Mouse (Mus musculus) kidney, postnatal 10 days (tissue): ENCODE measurements around the gene Mrc1.

ENCODE experiments used
- DNase-seq: peaks from one replicate; pipeline ENCODE4 v3.0.0; 2021; ENCODE audit warnings: mixed read lengths

The Mrc1 gene

DNA sequence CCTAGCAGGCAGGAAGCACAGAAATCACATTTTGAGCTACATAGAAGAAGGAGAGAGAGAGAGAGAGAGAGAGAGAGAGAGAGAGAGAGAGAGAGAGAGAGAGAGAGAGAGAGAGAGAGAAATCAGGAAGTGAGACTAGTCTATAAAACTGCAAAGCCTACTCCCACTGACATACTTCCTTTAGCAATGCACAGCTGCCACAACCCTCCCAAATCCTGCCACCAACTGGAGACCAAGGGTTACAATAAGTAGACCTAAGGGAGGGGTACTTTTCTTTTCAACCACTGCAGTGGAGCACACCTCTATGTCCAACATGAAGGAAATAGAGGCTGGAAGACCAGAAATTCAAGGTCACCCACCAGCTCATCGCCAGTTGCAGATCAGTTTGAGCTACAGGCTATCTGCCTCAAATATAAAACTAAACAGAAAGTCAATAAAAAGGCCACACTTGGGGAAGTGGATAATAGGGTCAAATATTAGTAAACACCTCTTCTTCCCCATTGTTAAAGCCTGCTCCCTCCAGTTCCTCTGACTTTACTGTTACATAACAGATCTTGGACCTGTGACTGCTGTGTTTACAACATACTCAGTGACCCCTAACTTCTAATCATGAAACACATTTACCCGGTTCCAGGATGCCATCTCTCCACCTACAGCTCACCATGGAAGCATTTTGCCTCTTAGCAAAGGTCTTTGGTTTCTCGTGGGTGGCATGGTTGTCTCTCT lies 20.8 kb downstream of the Mrc1 start:
- DNase-seq, result no peak

DNA sequence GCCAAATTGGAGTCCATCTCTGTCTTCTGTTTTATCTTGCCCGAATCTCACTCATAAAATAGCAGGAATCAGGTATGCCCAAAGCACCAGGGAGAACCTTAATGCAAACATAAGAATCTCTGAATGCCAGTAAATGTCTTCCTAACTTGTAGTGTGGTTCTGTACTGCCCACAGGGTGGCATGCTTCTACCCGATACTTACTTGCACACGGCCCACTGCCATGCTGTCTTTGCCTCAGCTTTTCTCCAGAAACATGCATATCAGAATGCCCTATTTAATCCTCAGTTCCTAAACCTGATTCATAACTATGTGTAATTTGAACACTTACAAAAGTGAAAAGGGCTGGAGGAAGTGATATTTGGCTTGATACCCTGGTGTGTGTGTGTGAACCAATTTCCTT lies 22.7 kb downstream of the Mrc1 start:
- no peak for DNase-seq

DNA sequence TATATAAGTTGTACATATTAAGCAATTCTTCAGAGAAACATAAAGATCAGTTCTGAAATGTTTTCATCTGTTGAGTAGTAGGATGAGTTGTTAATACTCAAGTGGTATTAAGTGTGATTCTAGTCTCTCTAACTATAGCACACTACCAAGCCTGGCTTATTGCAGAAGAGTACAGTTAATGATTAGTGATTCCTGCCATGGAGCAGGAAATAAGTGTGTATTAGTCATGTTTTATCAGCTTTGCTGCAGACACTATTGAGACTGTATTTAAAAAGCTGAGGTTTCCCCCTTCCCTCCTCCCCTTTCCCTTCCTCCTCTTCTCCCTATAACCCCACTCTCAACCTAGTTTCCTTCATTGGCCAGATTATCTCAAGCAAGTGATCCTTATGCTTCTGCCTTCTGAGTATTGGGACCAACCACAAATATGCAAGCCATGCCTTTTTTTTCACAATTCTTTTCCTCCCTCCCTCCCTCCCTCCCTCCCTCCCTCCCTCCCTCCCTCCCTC lies 29.2 kb downstream of the Mrc1 start:
- no peak for DNase-seq

DNA sequence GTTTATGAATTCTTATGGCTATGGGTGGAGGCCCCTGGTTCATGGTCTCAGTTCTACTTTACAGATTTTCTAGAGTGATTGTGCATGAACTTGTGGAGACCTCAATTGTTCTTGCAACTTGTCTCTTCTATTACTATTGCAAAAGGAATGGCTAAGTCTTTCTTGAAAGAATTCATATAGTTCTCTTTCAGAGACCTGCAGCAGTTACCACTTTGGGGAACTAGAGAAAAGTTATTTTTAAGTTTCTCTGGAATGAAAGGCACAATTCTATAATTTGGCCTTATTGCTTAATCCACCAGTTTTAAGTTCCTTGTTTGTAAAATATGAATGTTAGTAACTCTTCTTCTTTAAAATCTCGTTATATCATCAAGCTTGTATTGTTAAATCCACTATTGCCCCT lies 32.9 kb downstream of the Mrc1 start:
- no peak for DNase-seq

DNA sequence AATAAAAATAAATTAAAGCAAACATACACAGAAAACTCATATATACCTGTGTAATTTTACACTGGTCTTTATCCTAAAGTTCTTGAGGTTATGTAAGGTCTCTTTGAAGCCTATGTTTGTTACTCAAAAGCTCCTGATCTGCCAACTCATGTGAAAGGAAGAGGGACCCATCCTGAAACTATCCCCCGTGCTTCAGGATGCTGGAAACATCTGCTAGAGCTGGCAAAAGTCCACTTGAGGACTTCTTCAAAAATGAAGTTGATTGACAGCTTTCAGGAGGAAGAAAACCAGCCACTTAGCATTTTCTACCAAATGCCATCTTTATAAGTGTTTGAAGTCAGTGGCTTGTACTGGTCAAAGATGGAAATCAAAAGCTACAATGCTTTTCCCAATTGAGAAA lies 40.0 kb downstream of the Mrc1 start:
- no peak for DNase-seq

DNA sequence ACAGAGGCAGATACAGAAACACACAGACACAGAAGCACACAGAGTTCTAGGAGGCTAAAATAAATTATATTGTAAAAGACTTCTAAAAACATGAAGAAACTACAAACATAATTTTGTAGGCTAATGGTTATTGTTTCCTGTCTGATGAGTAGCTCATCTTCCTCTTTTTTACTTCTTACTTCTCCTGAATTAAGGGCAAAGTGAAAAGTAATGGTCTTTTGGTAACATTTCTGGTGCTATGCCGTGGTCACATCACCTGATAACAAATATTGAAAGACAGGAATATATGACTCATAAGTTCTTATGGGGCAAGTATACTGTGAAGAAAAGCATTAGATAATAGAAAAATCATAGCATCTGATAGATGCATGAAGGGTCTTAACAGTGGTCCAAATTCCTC lies 42.9 kb downstream of the Mrc1 start:
- DNase-seq, result no peak

DNA sequence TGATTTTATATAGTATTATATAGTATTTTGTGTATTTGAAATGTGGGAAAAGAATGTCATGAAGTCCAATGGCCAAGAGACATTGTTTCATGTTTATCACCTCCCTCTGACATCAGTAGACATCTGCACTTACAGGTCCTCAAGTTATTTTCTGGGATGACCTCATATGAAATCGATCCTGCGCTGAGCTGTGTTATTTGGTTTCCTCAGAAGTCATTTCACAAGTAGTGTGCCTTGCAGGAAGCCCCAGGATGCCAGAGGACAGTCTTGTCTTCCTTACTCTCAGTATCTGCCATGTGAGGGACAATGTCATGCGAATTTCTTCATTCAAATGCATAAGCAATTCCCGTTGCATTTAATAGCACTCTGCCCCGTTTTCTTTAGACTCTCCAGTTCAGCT lies 46.6 kb downstream of the Mrc1 start:
- DNase-seq, result no peak

DNA sequence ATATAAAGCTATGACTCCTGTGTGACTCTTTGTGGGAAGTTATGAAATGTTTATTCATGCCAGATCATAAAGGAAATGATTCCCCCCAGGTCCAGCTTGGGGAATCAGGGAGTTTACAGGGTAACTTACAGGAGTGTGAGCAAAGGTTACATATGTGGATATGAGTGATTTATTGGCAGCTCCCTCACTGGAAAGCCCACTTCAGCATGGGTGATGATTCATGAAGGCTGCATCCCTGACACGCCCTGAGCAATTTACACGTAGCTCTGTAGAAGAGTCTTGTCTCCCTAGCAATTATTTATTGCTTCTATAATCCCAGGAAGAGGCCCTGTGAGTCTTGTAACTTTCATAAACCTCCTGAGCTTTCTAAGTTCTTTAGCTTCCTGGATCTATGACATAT lies 50.1 kb downstream of the Mrc1 start:
- DNase-seq, result no peak

DNA sequence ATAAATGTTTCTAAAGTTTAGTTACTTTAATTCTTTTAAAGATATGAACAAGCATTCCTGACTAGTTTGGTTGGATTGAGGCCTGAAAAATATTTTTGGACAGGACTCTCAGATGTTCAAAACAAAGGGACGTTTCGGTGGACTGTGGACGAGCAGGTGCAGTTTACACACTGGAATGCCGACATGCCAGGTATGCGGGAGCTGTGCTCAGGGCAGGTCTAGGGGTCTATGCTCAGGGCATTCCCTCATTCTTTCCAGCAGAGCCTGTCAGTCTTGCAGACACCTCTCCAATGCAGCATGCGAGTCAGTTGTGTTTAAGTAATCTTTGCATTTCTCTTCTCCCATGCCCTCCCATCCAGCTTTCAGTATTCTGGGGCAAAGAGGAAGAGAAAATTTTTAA lies 50.6 kb downstream of the Mrc1 start:
- no peak for DNase-seq

DNA sequence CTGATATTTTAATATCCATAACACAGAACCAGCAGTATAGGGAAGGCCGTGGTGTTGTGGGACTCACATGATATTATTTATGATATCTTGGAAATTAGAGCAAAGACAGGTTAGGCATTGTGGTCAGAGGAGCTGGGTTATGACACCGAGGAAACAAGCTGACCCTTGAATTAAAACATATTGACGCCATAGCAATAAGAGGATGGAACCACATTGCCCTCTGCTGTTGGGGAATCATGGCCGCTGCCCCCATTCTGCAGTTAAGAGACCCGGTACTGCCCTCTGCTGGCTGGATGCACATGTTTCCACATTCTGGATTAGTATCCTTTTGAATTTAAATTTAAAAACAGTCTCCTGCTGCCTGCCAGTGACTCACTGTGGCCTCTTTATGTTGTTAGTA lies 66.1 kb downstream of the Mrc1 start:
- peak; percentile 96 for DNase-seq

DNA sequence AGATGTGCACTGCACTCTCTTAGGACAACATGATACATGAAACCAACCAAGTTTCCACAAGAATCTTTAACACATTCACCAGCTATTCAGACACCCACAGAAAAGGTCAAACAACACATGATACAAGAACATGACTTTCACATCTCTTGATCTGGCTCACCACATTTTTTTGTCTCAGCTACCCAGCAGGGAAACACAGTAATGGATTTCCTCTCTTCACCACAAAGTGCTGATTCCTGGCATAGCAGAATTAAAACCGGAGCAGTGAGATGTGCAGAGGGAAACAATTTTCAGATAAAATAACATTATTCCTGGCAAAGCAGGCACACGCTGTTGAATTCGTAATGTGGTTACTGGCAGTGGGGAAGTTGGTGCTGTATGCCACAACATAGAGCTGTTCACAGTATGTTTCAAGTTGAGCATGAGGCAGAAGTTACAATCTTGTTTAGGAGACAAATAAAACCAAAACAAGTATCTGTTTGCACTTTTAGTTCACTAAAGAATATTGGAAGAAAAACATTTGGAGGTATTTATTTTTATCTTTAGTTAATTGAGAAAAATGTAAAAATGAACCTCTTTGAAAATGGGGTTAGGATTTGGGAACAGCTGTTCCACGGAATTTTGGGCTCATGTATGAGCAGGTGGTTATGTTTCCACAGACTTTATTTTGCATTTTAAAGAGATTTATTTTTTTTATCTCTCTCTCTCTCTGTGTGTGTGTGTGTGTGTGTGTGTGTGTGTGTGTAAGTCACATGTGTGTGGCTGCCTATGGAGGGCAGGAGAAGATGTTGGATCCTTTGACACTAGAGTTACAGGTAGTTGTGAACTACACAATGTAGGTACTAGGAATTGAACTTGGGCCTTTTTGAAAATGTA lies 83.6 kb downstream of the Mrc1 start:
- DNase-seq, result no peak

DNA sequence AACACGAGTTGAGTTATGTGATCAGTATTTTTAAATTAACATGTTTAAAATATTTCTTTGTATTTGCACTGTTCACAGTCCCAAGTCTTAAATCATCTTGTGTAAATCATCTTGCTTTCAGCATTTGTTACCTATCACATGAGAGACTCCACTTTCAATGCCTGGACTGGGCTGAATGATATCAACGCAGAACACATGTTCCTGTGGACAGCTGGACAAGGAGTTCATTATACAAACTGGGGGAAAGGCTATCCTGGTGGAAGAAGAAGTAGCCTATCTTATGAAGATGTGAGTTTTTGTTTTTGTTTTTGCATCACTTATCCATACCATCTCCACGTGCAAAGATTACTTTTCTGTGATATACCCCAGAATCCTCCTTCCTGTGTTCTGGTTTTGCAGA lies 85.9 kb downstream of the Mrc1 start:
- no peak for DNase-seq

DNA sequence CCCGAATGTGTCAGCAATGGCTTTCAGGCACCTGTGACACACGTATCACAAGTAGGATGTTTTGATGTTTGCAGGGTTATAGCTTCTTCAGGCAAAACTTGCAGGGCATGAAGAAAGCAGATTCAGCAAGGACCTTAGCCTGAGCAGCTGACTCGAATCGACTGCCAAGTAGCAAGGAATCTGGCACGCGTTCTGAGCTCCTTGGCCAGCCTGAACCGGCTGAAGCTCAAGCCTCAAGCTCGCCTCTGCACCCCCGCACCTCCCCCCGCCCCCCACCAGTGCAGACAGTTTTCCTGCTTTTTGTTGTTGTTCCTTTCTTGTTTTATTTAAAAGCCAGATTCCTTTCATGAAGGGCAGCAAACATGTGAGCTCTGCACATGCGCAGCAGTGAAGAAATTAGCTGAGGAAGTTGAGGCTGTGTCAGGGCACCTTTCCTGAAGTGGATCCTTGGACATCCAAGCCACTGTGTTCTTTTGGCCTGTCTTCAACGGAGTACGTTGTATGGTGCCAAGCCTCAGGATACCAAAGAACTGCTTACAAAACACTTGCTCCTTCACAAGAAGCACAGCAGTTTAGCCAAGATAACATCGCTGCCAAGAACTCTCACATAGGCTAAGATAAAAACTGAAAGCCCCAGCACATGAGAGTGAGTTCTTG lies 112.6 kb downstream of the Mrc1 start:
- DNase-seq, result peak; percentile 88

DNA sequence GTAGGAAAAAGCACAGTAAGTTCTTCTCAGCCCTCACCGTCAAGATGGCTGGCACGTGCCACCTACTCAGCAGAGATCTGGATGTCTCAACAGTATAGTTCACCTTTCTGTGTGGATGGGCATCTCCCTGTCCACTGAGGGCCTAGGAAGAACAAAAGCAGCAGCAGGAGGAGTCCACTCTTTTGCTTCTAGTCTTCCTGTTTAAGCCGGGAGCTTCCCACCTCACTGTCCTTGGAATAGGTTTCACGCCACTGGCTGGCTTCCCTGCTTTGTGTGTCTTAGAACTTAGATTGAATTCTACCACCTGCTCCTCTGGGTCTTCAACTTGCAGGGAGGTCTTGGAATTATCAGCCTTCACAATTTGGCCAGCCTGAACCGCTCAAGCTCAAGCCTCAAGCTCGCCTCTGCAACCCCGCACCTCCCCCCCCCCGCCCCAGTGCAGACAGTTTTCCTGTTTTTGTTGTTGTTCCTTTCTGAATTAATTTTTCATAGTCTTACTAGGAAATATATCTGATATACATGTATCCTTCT lies 113.2 kb downstream of the Mrc1 start:
- DNase-seq, result peak; percentile 21
